Mouse (Mus musculus) stomach, embryonic 16.5 days (tissue): ENCODE data around the gene Dock10. TPM values are rescaled to one million over a fixed set of nuclear protein-coding genes. Genes with fewer than 3 reads are reported as not detected.

Experiments used
- ATAC-seq: fragments of 200-750 bp; cut with Nextera tagmentation; 2 replicates; pipeline ENCODE4 v1.8.0; 2017; ENCODE audit warnings: moderate number of reproducible peaks, moderate TSS enrichment; ENCODE audit not compliant: insufficient read depth, low FRiP score
- H3K27ac ChIP-seq: fragments of 300-500 bp; sonication (generic); 2 replicates; pipeline ENCODE4 v1.5.1; 2014; ENCODE audit warnings: low read length
- H3K27me3 ChIP-seq: fragments of 300-500 bp; sonication (generic); 2 replicates; pipeline ENCODE4 v1.6.1; 2014; ENCODE audit warnings: low read length, control low read depth, mixed read lengths; ENCODE audit not compliant: control insufficient read depth, insufficient read depth
- H3K36me3 ChIP-seq: fragments of 300-500 bp; sonication (generic); 2 replicates; pipeline ENCODE4 v1.6.1; 2014; ENCODE audit warnings: low read length; ENCODE audit not compliant: control insufficient read depth, insufficient read depth
- H3K4me1 ChIP-seq: fragments of 300-500 bp; sonication (generic); 2 replicates; pipeline ENCODE4 v1.6.1; 2014; ENCODE audit warnings: low read length, control low read depth, mixed read lengths; ENCODE audit not compliant: control insufficient read depth, insufficient read depth
- H3K4me2 ChIP-seq: fragments of 300-500 bp; sonication (generic); 2 replicates; pipeline ENCODE4 v1.6.1; 2014; ENCODE audit warnings: low read depth, low read length, mixed read lengths
- H3K4me3 ChIP-seq: fragments of 300-500 bp; sonication (generic); replicated peaks from 2 replicates; pipeline ENCODE4 v1.5.1; 2014; ENCODE audit warnings: mild to moderate bottlenecking, low read length
- H3K9ac ChIP-seq: fragments of 300-500 bp; sonication (generic); 2 replicates; pipeline ENCODE4 v1.6.1; 2014; ENCODE audit warnings: low read length
- H3K9me3 ChIP-seq: fragments of 300-500 bp; sonication (generic); replicated peaks from 2 replicates; pipeline ENCODE4 v1.6.1; 2016; ENCODE audit warnings: low read length, control low read depth; ENCODE audit not compliant: control insufficient read depth
- WGBS: fragments of 180-500 bp; shearing (Covaris S2); extraction: QIAGEN DNeasy Blood & Tissue Kit; methylation state at CpG from one replicate; pipeline ENCODE4 v1.1.7; 2014; 5-methylcytosine and 5-hydroxymethylcytosine counted together
- polyA plus RNA-seq: library from polyadenylated mRNA; unstranded; fragments of >200 nt; fragmentation: Nextera tagmentation; extraction: Ambion mirVana; gene quantifications from 2 replicates; pipeline ENCODE4 v1.2.1, GENCODE M21; 2015

Dock10 gene
- 7.2 and 8.1 TPM in 2 replicates for polyA plus RNA-seq

DNA sequence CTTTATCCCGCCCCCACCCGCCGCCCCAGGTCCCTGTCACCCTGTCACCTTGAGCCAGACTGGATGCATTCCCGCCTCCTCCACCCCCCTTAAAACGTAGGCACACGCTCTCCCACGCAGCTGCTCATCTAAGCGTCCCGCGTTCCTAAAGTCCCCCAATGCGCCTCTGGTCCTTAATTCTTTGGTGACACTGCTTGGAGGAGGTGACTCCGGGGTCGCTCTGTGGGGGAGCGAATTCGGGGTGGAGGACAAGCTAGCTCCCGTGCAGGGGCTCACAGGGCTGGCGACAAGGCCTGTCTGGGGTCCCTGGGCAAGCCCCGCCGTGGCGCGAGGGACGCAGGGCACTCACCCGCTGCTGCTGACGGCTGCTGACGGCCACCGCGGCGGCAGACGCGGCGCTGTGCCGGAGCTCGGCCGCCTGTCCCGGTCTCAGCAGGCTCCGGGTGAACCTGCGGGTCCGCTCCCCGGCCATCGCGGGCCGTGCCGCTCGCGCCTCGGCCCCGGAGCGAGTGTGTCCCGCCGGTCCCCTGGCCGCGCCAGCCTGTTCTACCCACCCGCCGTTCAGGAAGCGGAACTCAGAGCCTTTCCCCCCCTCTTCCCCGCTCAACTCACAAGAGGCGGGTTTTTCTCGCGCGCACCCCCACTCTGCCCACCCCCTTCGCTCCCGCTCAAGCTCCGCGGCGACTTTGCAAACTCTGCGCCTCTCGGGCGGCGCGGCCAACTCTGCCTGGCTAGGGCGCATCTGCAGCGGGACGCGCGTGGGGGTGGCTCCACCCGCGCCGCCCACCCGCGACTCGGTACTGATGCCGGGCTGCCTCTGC lies at the start of gene Dock10:
TSS of gene Dock10 (minus strand) at position 551 of the 821 bp plus-strand sequence.
- Histone ChIP-seq H3K9me3 (no peaks in the 10 kb centered on the region), H3K36me3 (no peaks in the 10 kb centered on the region), H3K27ac (peak within 1 kb of the TSS; percentile 18; the same call in 1 of the 2 replicates), H3K9ac (peak within 1 kb of the TSS; percentile 61), H3K4me2 (peak within 1 kb of the TSS; percentile 77), H3K4me3 (peak within 1 kb of the TSS; percentile 64), H3K27me3 (peaks cover 10% of the 10 kb centered on the region), H3K4me1 (peaks cover 5% of the 10 kb centered on the region; the same call in 1 of the 2 replicates)
- WGBS, result under 1% methylated on average over 77 of the region's 82 CpGs
- peak; percentile 75 for ATAC-seq

DNA sequence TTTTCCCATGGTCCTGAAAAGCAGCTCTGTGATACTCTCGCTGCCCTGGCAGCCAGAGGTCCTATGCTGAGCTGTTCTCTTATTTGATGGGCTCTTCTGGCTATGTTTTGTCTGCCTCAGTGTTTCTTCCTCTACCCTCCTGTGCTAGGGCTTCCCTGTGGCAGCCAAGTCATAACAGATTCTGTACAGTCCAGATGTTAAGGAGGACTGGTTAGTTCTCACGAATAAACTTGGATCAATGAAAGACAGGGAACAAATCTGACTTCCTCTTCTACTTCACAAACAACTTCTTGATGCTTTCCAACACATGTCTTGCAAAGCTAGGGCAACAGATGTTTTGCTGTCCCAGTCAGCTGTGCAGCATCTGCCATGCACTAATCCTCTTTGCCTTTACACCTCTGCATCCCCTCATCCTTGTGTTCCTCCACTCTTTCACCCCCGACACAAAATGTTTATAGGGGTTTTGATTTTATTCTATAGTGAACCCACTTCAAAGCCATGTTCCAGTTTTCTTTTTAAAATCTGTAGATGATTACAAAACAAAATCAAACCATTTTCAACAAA lies 48.6 kb upstream of the Dock10 start:
- 55% methylated on average over 3 of the region's 3 CpGs for WGBS
- no peaks in the 10 kb centered on the region for H3K36me3 ChIP-seq
- H3K9ac ChIP-seq, result no peak overlapping the region
- ATAC-seq, result no peak
- no peaks in the 10 kb centered on the region for H3K27me3 ChIP-seq
- H3K4me3 ChIP-seq, result no peak overlapping the region
- no peak overlapping the region for H3K27ac ChIP-seq
- no peaks in the 10 kb centered on the region for H3K9me3 ChIP-seq
- no peak overlapping the region for H3K4me2 ChIP-seq
- H3K4me1 ChIP-seq, result no peaks in the 10 kb centered on the region

GRCm38 (mm10) chr1:80802023-80802422 lies 43.7 kb upstream of the Dock10 start:
- no peak for ATAC-seq
- Histone ChIP-seq H3K27me3 (no peaks in the 10 kb centered on the region), H3K4me2 (no peak overlapping the region), H3K9ac (no peak overlapping the region), H3K27ac (no peak overlapping the region), H3K36me3 (no peaks in the 10 kb centered on the region), H3K9me3 (no peaks in the 10 kb centered on the region), H3K4me1 (no peaks in the 10 kb centered on the region), H3K4me3 (no peak overlapping the region)
- 60% methylated on average over 3 of the region's 3 CpGs for WGBS

GRCm38 (mm10) chr1:80785066-80785779 lies 26.9 kb upstream of the Dock10 start:
- WGBS, result 78% methylated on average over 2 of the region's 2 CpGs
- Histone ChIP-seq H3K4me2 (no peak overlapping the region), H3K4me3 (no peak overlapping the region), H3K36me3 (no peaks in the 10 kb centered on the region), H3K27ac (no peak overlapping the region), H3K27me3 (no peaks in the 10 kb centered on the region), H3K9ac (no peak overlapping the region), H3K9me3 (no peaks in the 10 kb centered on the region), H3K4me1 (no peaks in the 10 kb centered on the region)
- no peak for ATAC-seq

GRCm38 (mm10) chr1:80784155-80784554 lies 25.8 kb upstream of the Dock10 start:
- no peaks in the 10 kb centered on the region for H3K4me1 ChIP-seq
- no peaks in the 10 kb centered on the region for H3K27me3 ChIP-seq
- 61% methylated on average over 3 of the region's 3 CpGs for WGBS
- H3K9me3 ChIP-seq, result no peaks in the 10 kb centered on the region
- ATAC-seq, result no peak
- H3K27ac ChIP-seq, result no peak overlapping the region
- no peak overlapping the region for H3K9ac ChIP-seq
- no peaks in the 10 kb centered on the region for H3K36me3 ChIP-seq
- H3K4me2 ChIP-seq, result no peak overlapping the region
- no peak overlapping the region for H3K4me3 ChIP-seq

- WGBS, result 68% methylated on average over 2 of the region's 2 CpGs
- Histone ChIP-seq H3K36me3 (no peaks in the 10 kb centered on the region), H3K9ac (no peak overlapping the region)
Measured at GRCm38 (mm10) chr1:80765504-80765903, 7.2 kb upstream of the Dock10 start.

DNA sequence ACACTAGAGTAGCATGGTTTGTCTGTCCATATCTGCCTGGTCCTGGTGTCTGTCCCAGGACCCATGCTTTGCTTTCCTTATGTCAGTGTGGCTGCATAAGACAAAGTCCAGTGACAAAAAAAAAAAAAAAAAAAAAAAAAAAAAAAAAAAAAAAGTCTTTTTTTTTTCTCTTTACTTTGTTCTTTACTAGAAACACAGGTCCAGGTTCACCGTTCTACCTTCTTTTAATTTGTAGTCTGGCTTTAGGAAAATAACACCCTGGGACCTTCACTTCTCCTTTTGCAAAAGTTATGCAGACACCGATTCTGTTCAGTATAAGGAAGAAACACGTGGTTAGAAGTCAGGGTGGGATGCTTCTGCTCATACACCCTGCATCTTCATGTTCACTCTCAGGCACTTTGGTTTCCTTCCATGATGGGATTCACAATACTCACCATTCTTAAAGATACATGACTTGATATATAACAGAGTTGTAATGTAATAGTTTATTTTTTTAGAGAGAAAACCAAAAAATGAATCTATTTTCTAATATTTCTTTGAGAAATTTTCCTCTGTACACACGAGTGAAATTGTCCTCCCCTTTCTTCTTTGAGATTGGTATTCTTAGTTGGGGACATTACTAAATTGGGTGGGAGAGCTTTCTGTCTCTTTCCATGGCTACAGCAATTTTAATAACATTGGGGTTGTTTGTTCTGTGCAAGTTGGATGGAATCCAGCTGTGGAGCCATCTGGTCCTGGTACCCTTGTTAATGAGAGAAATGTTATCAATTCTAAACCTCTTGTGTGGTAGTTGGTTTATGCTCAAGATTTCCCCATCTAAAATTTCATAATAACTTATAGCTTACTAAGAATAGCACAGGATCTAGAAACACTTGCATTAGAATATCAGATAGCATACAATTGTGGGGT lies 5.0 kb upstream of the Dock10 start:
- WGBS, result 60% methylated on average over 4 of the region's 4 CpGs
- H3K9me3 ChIP-seq, result no peaks in the 10 kb centered on the region
- no peak overlapping the region for H3K9ac ChIP-seq
- peaks cover 1% of the 10 kb centered on the region; the same call in 1 of the 2 replicates for H3K27me3 ChIP-seq
- H3K36me3 ChIP-seq, result no peaks in the 10 kb centered on the region
- H3K4me2 ChIP-seq, result no peak overlapping the region
- no peak overlapping the region for H3K27ac ChIP-seq
- H3K4me1 ChIP-seq, result no peaks in the 10 kb centered on the region
- no peak for ATAC-seq
- H3K4me3 ChIP-seq, result no peak overlapping the region

More at GRCm38 (mm10) chr1:80765504-80765903, 7.2 kb upstream of the Dock10 start:
- Histone ChIP-seq H3K4me1 (no peaks in the 10 kb centered on the region), H3K4me2 (no peak overlapping the region), H3K27ac (no peak overlapping the region), H3K27me3 (no peaks in the 10 kb centered on the region), H3K4me3 (no peak overlapping the region), H3K9me3 (no peaks in the 10 kb centered on the region)
- ATAC-seq, result no peak

DNA sequence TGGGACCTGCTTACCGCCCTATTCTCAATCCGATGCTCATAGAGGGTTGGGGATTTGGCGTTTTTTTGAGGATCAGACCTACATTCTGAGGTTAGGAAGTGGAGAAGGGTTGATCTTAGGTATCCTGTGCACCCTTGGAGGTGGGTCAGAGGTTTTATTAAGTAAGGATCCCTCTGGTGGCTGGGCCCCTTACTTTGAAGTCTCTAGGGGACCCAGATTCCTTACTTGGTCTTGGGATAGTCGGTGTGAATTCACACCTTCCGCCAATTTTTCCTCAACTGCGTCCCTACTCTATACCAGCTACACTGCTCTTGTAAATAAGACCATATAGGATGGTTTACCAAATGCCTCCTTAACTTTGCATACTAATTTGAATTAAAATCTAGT lies 464 bp upstream of the Dock10 start:
- H3K36me3 ChIP-seq, result no peaks in the 10 kb centered on the region
- H3K27ac ChIP-seq, result no peak overlapping the region
- no peaks in the 10 kb centered on the region for H3K9me3 ChIP-seq
- ATAC-seq, result peak; percentile 30; the same call in 1 of the 2 replicates
- peak overlapping the region; percentile 77 for H3K4me2 ChIP-seq
- H3K4me3 ChIP-seq, result peak overlapping the region; percentile 64
- H3K4me1 ChIP-seq, result peaks cover 5% of the 10 kb centered on the region; the same call in 1 of the 2 replicates
- 17% methylated on average over 6 of the region's 6 CpGs for WGBS
- H3K27me3 ChIP-seq, result peaks cover 10% of the 10 kb centered on the region
- H3K9ac ChIP-seq, result peak overlapping the region; percentile 61
